Mouse (Mus musculus) spleen, adult 2 months (tissue): ENCODE measurements around the gene Pla2g16. TPM values are rescaled to one million over a fixed set of nuclear protein-coding genes. Genes with fewer than 3 reads are reported as not detected.

Source experiments
- DNase-seq, 2 experiments: peaks; one replicate each; pipeline versions ENCODE4 v3.0.0 to v3.0.0-alpha.2; 2012 to 2021; ENCODE audit warnings: low spot score in 2 of 2, low read depth in 1 of 2
- H3K27ac ChIP-seq: fragments of 200-500 bp; 2 replicates; pipeline ENCODE4 v1.5.1; 2012; ENCODE audit warnings: low read length, inconsistent platforms; ENCODE audit not compliant: insufficient read depth
- H3K27me3 ChIP-seq: fragments of 200-500 bp; 2 replicates; pipeline ENCODE4 v1.6.1; 2012; ENCODE audit warnings: mild to moderate bottlenecking, moderate library complexity, low read length, inconsistent platforms; ENCODE audit not compliant: control insufficient read depth, insufficient read depth
- H3K36me3 ChIP-seq: fragments of 200-500 bp; 2 replicates; pipeline ENCODE4 v1.6.1; 2012; ENCODE audit warnings: mild to moderate bottlenecking, low read length, inconsistent platforms; ENCODE audit not compliant: control insufficient read depth, insufficient read depth
- H3K4me1 ChIP-seq: fragments of 200-500 bp; 2 replicates; pipeline ENCODE4 v1.6.1; 2011; ENCODE audit warnings: inconsistent platforms; ENCODE audit not compliant: control insufficient read depth, insufficient read depth, insufficient read length
- H3K4me3 ChIP-seq: fragments of 200-500 bp; 2 replicates; pipeline ENCODE4 v1.5.1; 2011; ENCODE audit warnings: mild to moderate bottlenecking, inconsistent platforms; ENCODE audit not compliant: insufficient read depth, insufficient read length; ENCODE audit errors: extremely low read depth
- CTCF ChIP-seq: fragments of 200-500 bp; IDR thresholded peaks from 2 replicates; pipeline ENCODE4 v1.5.1; 2011; ENCODE audit warnings: mild to moderate bottlenecking, inconsistent platforms; ENCODE audit not compliant: insufficient read depth, insufficient read length, insufficient replicate concordance; ENCODE audit errors: extremely low read depth
- POLR2A ChIP-seq: fragments of 200-500 bp; IDR thresholded peaks from 2 replicates; pipeline ENCODE4 v1.6.1; 2011; ENCODE audit warnings: low read depth, low read length, inconsistent platforms
- WGBS: fragments of 180-500 bp; shearing (Covaris S2); methylation state at CpG from one replicate; pipeline ENCODE4 v1.1.7; 2018; 5-methylcytosine and 5-hydroxymethylcytosine counted together
- polyA plus RNA-seq: library from polyadenylated mRNA; depleted of rRNA; stranded (reverse); fragments of >200 nt; gene quantifications from 2 replicates; pipeline ENCODE4 v1.2.3, GENCODE M21; 2012; rRNA removed

Gene Pla2g16
- 15.2 and 17.2 TPM in 2 replicates for polyA plus RNA-seq

DNA sequence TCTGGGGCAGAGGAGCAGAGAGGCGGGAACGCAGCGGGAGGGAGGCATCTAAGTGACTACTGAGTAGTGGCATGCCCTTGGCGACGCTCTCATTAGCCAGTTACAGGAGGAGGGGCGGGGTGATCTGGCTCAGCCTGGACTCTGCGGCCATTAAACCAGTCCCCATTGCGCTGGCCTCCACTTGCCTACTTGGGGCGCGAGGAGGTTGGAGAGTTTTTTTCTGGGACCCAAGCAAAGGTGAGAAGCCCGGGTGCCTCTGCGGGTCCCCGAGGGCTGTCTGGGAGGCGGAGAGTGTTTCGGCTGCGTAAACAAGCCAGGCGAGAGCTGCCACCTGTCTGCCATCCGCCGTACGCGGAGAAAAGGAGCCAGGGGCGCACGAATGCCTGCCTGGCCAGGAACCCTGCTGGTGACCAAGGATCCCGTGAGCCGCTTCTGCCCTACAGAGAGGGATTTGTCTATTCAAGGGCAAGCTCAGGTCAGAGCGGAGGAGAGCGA is at the start of gene Pla2g16:
Gene Pla2g16, plus strand, starts transcription at position 132 of the 495 bp plus-strand sequence.
- peak; percentile 14 to 39 for DNase-seq
- Histone ChIP-seq H3K36me3 (no peaks in the 10 kb centered on the region), H3K27me3 (no peaks in the 10 kb centered on the region), H3K27ac (peak within 1 kb of the TSS; percentile 71), H3K4me1 (peaks cover 10% of the 10 kb centered on the region; the same call in 1 of the 2 replicates), H3K4me3 (peak within 1 kb of the TSS; percentile 71)
- 1% methylated on average over 27 of the region's 27 CpGs for WGBS
- TF ChIP-seq POLR2A (peak; percentile 24; the same call in 1 of the 2 replicates), CTCF (no peak)

DNA sequence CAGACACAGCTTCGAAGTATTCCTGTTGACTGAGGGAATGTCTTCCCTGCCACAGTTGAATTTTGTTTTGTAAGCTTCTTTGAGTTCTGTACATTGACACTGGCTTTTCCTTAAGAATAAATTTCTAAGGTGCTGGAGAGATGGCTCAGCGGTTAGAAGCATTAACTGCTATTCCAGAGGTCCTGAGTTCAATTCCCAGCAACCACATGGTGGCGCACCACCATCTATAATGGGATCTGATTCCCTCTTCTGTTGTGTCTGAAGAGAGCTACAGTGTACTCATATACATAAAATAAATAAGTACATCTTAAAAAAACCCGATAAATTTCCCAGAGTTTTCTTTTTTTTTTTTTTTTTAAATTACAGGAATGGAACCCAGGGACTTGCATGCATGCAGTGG is 49.2 kb upstream of the Pla2g16 start:
- TF ChIP-seq POLR2A (no peak), CTCF (no peak)
- Histone ChIP-seq H3K4me3 (no peak overlapping the region), H3K4me1 (0 out of 2 replicates have a peak, but pooled peaks cover 3% of the 10 kb centered on the region), H3K27ac (no peak overlapping the region), H3K36me3 (peaks cover 6% of the 10 kb centered on the region), H3K27me3 (no peaks in the 10 kb centered on the region)
- no peak for DNase-seq
- WGBS, result 89% methylated on average over 4 of the region's 4 CpGs

DNA sequence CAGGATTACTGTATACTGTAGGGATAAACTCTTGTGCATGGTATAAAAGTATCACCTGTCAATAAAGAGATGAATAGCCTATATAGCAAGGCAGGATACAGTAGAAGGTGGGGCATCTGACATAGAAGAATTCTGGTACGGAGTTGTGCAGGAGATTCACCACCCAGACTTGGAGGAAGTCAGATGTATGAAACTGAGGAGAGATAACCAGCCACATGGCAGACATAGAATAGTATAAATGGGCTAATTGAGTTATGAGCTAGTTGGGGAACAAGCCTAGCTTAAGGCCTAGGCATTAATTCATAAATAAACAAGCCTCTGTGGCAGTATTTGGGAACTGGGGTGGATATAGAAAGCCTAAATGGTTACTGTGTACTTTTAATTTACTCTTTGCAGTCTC is 40.8 kb upstream of the Pla2g16 start:
- Histone ChIP-seq H3K36me3 (peaks cover 5% of the 10 kb centered on the region; the same call in 1 of the 2 replicates), H3K4me3 (no peak overlapping the region), H3K27me3 (no peaks in the 10 kb centered on the region), H3K4me1 (no peaks in the 10 kb centered on the region), H3K27ac (no peak overlapping the region)
- 84% methylated on average over 1 of the region's 1 CpGs for WGBS
- no peak for TF ChIP-seq CTCF
- TF ChIP-seq POLR2A, result no peak
- DNase-seq, result no peak

DNA sequence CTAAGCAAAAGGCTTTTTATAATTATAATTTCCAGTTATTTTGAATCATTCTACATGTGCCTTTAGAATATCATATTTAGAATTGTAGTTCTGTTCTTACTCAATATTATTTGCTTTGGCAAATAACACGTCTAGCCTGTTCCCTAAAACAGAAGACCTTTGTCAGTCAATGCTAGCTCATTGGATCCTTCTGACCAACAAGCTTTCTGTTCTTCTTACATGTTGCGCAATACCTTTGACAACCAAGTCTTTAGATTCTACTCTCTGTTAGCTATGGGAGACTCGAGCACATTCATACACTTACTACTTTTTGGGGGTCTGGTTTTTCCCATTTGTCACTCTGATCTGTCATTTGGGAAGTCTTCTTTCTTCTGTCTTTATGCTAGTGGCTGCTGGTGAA is 35.6 kb upstream of the Pla2g16 start:
- Histone ChIP-seq H3K27ac (no peak overlapping the region), H3K27me3 (no peaks in the 10 kb centered on the region), H3K4me3 (no peak overlapping the region), H3K4me1 (no peaks in the 10 kb centered on the region), H3K36me3 (peaks cover 23% of the 10 kb centered on the region)
- WGBS, result 91% methylated on average over 3 of the region's 3 CpGs
- TF ChIP-seq POLR2A, result no peak
- TF ChIP-seq CTCF, result no peak
- no peak for DNase-seq

DNA sequence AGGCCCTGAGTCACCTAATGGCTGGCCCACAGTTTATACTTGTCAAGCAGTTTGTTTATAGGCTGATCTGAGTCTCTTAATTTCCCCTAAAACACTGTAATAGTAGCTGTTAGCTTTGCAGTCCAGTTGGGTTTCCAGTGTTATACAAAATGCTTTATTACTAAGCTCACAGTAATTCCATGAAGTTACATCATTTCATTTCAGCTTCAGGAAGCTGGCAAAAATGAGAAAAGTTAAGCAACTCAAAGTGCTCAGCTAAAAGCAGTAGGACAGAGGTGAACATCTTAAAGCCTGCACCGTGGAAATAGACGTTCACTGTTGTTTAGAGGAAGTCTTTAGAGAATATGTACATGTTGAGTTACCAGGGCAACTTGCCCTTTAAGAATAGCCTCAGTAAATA is 34.4 kb upstream of the Pla2g16 start:
- Histone ChIP-seq H3K4me1 (no peaks in the 10 kb centered on the region), H3K27ac (no peak overlapping the region), H3K36me3 (peaks cover 22% of the 10 kb centered on the region), H3K27me3 (no peaks in the 10 kb centered on the region), H3K4me3 (no peak overlapping the region)
- DNase-seq, result no peak
- TF ChIP-seq CTCF (no peak), POLR2A (no peak)
- 97% methylated on average over 2 of the region's 2 CpGs for WGBS

DNA sequence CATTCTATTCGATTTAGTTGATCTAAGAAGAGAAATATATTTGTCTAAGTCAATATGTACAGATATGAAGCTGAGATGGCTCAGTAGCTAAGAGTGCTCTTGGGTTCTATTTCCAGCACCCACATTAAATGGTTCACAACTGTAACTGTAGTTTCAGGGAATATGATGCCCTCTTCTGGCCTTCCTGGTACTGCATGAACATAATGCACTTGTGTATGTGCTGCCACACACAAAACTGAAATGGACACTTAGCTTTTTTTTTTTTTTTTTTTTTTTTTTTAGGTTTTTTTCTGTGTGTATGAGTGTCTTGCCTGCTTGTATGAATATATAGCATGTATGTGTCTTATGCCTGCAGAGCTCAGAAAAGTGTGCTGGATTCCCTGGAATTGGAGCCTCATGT is 34.0 kb upstream of the Pla2g16 start:
- TF ChIP-seq CTCF, result no peak
- no peak for TF ChIP-seq POLR2A
- no peak overlapping the region for H3K4me3 ChIP-seq
- peak in 1 of 2 experiments; percentile 17 for DNase-seq
- no peaks in the 10 kb centered on the region for H3K4me1 ChIP-seq
- no peaks in the 10 kb centered on the region for H3K27me3 ChIP-seq
- 98% methylated on average over 1 of the region's 1 CpGs for WGBS
- H3K36me3 ChIP-seq, result peaks cover 22% of the 10 kb centered on the region
- H3K27ac ChIP-seq, result no peak overlapping the region

DNA sequence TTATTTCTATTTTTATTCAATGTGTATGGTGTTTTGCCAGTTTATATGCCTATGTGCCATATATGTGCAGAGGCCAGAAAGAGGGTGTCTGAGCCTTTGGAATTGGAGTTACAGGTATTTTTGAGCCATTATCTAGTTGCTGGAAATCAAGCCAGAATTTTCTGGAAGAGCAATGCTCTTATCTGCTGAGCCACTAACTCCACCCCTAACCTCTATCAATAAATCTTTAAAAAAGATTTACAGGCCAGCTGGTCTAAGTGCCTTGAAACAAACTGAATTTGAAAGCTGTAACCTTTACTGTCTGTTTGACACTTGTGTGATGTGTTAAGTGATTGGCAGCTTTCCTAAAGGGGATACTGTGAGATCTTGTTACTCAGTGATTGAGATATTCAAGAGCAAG is 33.5 kb upstream of the Pla2g16 start:
- H3K36me3 ChIP-seq, result peaks cover 20% of the 10 kb centered on the region
- no peak overlapping the region for H3K27ac ChIP-seq
- no peaks in the 10 kb centered on the region for H3K27me3 ChIP-seq
- H3K4me1 ChIP-seq, result no peaks in the 10 kb centered on the region
- TF ChIP-seq POLR2A, result no peak
- DNase-seq, result no peak
- no peak overlapping the region for H3K4me3 ChIP-seq

DNA sequence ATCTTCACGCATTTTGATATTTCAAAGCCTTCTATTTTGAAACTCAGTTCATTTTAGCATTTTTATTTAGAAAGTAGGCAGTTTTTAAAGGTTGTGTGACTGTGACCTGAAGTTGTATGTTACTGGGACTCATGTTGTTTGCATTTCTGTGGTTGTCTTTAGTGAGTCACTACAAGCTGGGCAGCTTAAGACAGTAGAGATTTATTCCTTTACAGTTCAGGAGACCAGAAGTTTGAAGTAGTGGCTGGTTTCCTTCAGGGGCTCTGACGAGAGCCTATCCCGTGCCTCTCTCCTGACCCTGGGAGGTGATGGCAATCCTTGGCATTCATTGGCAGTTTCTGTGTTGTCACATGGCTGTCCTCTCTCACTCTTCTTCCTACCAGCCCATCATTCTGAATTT is 32.4 kb upstream of the Pla2g16 start:
- no peak for DNase-seq
- Histone ChIP-seq H3K4me3 (no peak overlapping the region), H3K27me3 (no peaks in the 10 kb centered on the region), H3K4me1 (no peaks in the 10 kb centered on the region), H3K36me3 (peaks cover 20% of the 10 kb centered on the region), H3K27ac (no peak overlapping the region)
- WGBS, result 95% methylated on average over 3 of the region's 3 CpGs
- TF ChIP-seq POLR2A (no peak), CTCF (no peak)
